Mouse (Mus musculus) hindbrain, embryonic 12.5 days (tissue): ENCODE data around the gene Qrich1. TPM values are rescaled to one million over a fixed set of nuclear protein-coding genes. Genes with fewer than 3 reads are reported as not detected.

ENCODE experiments used
- ATAC-seq: fragments of 200-750 bp; cut with Nextera tagmentation; 2 replicates; pipeline ENCODE4 v1.8.0; 2017; ENCODE audit warnings: moderate TSS enrichment; ENCODE audit not compliant: low FRiP score
- H3K27ac ChIP-seq: fragments of 300-500 bp; sonication (generic); 2 replicates; pipeline ENCODE4 v1.5.1; 2016; ENCODE audit warnings: mild to moderate bottlenecking
- H3K27me3 ChIP-seq: fragments of 300-500 bp; sonication (generic); 2 replicates; pipeline ENCODE4 v1.6.1; 2016; ENCODE audit warnings: mild to moderate bottlenecking
- H3K36me3 ChIP-seq: fragments of 300-500 bp; sonication (generic); 2 replicates; pipeline ENCODE4 v1.6.1; 2016; ENCODE audit warnings: mild to moderate bottlenecking
- H3K4me1 ChIP-seq: fragments of 300-500 bp; sonication (generic); 2 replicates; pipeline ENCODE4 v1.6.1; 2016
- H3K4me2 ChIP-seq: fragments of 300-500 bp; sonication (generic); replicated peaks from 2 replicates; pipeline ENCODE4 v1.6.1; 2016; ENCODE audit warnings: mild to moderate bottlenecking
- H3K4me3 ChIP-seq: fragments of 300-500 bp; sonication (generic); 2 replicates; pipeline ENCODE4 v1.5.1; 2016; ENCODE audit warnings: mild to moderate bottlenecking
- H3K9ac ChIP-seq: fragments of 300-500 bp; sonication (generic); 2 replicates; pipeline ENCODE4 v1.6.1; 2016; ENCODE audit warnings: mild to moderate bottlenecking, moderate library complexity
- H3K9me3 ChIP-seq: fragments of 300-500 bp; sonication (generic); replicated peaks from 2 replicates; pipeline ENCODE4 v1.6.1; 2016; ENCODE audit warnings: mild to moderate bottlenecking
- WGBS: fragments of 180-500 bp; shearing (Covaris S2); methylation state at CpG from one replicate; pipeline ENCODE4 v1.1.7; 2016; 5-methylcytosine and 5-hydroxymethylcytosine counted together
- polyA plus RNA-seq: library from polyadenylated mRNA; unstranded; fragments of >200 nt; fragmentation: Nextera tagmentation; extraction: Ambion mirVana; gene quantifications from 2 replicates; pipeline ENCODE4 v1.2.1, GENCODE M21; 2016

Gene Qrich1
- polyA plus RNA-seq, 1 experiment from 2014 or later = 162 TPM

GRCm38 (mm10) chr9:108485301-108485875 is 31.2 kb upstream of the Qrich1 start:
- H3K9me3 ChIP-seq = no peaks in the 10 kb centered on the region
- no peak for ATAC-seq
- peaks cover 54% of the 10 kb centered on the region for H3K36me3 ChIP-seq
- no peak overlapping the region for H3K27ac ChIP-seq
- no peak overlapping the region for H3K4me2 ChIP-seq
- H3K27me3 ChIP-seq = no peaks in the 10 kb centered on the region
- H3K9ac ChIP-seq = no peak overlapping the region
- no peak overlapping the region for H3K4me3 ChIP-seq
- H3K4me1 ChIP-seq = peaks cover 12% of the 10 kb centered on the region
- WGBS = 94% methylated on average over 19 of the region's 19 CpGs

DNA sequence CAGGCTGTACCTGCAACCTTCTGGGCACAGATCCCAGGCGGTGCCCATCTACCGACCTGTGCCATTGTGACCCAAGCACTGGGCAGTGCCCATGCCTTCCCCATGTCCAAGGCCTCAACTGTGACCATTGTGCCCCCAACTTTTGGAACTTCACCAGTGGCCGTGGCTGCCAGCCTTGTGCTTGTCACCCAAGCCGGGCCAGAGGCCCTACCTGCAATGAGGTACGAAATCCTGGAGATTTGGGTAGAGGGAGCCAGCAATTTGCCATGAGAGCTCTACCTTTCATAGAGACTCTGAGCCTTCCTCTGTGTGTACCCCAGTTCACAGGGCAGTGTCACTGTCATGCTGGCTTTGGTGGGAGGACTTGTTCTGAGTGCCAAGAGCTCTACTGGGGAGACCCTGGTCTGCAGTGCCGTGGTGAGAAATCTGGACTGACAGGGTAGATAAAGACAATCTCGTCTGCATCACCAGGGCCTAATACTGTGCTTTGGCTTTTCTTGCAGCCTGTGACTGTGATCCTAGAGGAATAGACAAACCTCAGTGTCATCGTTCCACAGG is 29.6 kb upstream of the Qrich1 start:
- WGBS = 93% methylated on average over 8 of the region's 8 CpGs
- H3K4me2 ChIP-seq = no peak overlapping the region
- H3K27me3 ChIP-seq = no peaks in the 10 kb centered on the region
- no peak overlapping the region for H3K27ac ChIP-seq
- no peak for ATAC-seq
- peaks cover 19% of the 10 kb centered on the region for H3K4me1 ChIP-seq
- H3K9ac ChIP-seq = no peak overlapping the region
- peaks cover 54% of the 10 kb centered on the region for H3K36me3 ChIP-seq
- H3K4me3 ChIP-seq = no peak overlapping the region
- H3K9me3 ChIP-seq = no peaks in the 10 kb centered on the region

- Histone ChIP-seq H3K9me3 (no peaks in the 10 kb centered on the region), H3K4me2 (no peak overlapping the region), H3K36me3 (peaks cover 60% of the 10 kb centered on the region), H3K9ac (no peak overlapping the region), H3K4me3 (no peak overlapping the region), H3K27me3 (no peaks in the 10 kb centered on the region), H3K27ac (no peak overlapping the region), H3K4me1 (peaks cover 25% of the 10 kb centered on the region)
- WGBS = 97% methylated on average over 17 of the region's 17 CpGs
- ATAC-seq = no peak
Measured at GRCm38 (mm10) chr9:108488403-108488802, 28.2 kb upstream of the Qrich1 start.

- peaks cover 62% of the 10 kb centered on the region for H3K36me3 ChIP-seq
- WGBS = 95% methylated on average over 20 of the region's 20 CpGs
- ATAC-seq = no peak
- no peaks in the 10 kb centered on the region for H3K27me3 ChIP-seq
- no peaks in the 10 kb centered on the region for H3K9me3 ChIP-seq
- H3K4me1 ChIP-seq = peaks cover 25% of the 10 kb centered on the region
- H3K9ac ChIP-seq = no peak overlapping the region
- H3K4me2 ChIP-seq = no peak overlapping the region
- no peak overlapping the region for H3K4me3 ChIP-seq
- peak overlapping the region; percentile 95; the same call in 1 of the 2 replicates for H3K27ac ChIP-seq
Measured at GRCm38 (mm10) chr9:108489215-108489614, 27.4 kb upstream of the Qrich1 start.

GRCm38 (mm10) chr9:108489702-108490558 is 26.7 kb upstream of the Qrich1 start:
- ATAC-seq = peak; percentile 73; the same call in 1 of the 2 replicates
- no peaks in the 10 kb centered on the region for H3K9me3 ChIP-seq
- peaks cover 65% of the 10 kb centered on the region for H3K36me3 ChIP-seq
- no peaks in the 10 kb centered on the region for H3K27me3 ChIP-seq
- peak overlapping the region; percentile 97 for H3K9ac ChIP-seq
- peak overlapping the region; percentile 91 for H3K4me2 ChIP-seq
- 68% methylated on average over 26 of the region's 26 CpGs for WGBS
- peak overlapping the region; percentile 97 for H3K4me3 ChIP-seq
- H3K4me1 ChIP-seq = peaks cover 25% of the 10 kb centered on the region
- peak overlapping the region; percentile 95 for H3K27ac ChIP-seq

DNA sequence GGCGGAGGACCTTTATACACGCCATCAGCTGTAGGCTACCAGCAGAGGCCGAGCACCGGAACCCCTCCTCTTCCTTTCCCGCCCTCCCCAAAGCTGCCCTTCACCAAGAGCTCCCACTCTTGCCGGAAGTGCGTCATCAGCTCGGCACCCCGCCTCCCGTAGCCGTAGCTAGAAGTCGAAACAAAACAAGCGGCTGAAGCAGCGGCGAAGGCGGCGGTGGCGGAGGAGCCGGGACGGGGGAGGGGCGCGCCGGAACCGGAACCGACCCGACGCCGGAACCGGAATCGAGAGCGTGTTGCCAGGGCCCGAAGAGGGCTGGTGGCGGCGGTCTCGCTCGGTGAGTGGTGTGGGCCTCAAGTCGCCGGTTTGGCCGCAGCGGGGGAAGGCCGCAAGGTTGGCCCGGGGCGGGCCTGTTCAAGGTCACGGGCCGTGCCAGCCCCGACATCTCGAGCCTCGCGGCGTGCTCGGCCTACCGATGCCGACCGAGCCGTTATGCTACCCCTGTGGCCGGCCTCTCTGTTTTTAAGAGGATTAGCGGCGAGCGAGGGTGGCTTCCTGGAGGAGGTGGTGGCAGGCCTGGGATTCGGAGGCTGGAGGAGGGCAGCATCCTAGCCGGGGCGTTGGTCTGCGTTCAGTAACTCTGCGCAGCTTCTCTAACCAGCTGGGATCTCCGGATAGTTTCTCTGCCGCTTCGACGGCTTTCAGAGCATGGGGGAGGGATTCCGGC is 25.9 kb upstream of the Qrich1 start, which contains the start of gene Usp19:
Gene Usp19, plus strand, starts transcription at position 44 of the 727 bp plus-strand sequence.
- H3K4me1 ChIP-seq = peaks cover 25% of the 10 kb centered on the region
- H3K36me3 ChIP-seq = peaks cover 65% of the 10 kb centered on the region
- H3K4me3 ChIP-seq = peak within 1 kb of the TSS; percentile 97
- peak; percentile 97 for ATAC-seq
- WGBS = under 1% methylated on average over 69 of the region's 69 CpGs
- H3K4me2 ChIP-seq = peak within 1 kb of the TSS; percentile 91
- H3K9me3 ChIP-seq = no peaks in the 10 kb centered on the region
- peak within 1 kb of the TSS; percentile 97 for H3K9ac ChIP-seq
- H3K27ac ChIP-seq = peak within 1 kb of the TSS; percentile 95
- no peaks in the 10 kb centered on the region for H3K27me3 ChIP-seq

DNA sequence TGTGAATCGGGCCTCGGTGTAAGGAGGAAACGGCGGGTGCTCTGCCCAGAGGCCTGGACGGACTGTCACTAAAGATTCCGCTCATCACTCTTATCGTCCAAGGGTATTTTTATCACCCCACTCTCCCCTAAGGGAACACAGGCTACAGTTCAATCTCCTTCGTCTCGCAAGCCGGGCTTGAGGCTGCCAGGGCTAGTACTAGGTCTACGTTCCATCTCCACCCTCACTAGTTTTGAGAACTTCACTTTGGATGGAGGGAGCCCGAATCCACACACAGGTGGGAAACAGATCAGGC is 25.4 kb upstream of the Qrich1 start:
- Histone ChIP-seq H3K4me2 (peak overlapping the region; percentile 91), H3K4me3 (peak overlapping the region; percentile 97), H3K27me3 (no peaks in the 10 kb centered on the region), H3K4me1 (peaks cover 25% of the 10 kb centered on the region), H3K36me3 (peaks cover 65% of the 10 kb centered on the region), H3K27ac (peak overlapping the region; percentile 95), H3K9me3 (no peaks in the 10 kb centered on the region), H3K9ac (peak overlapping the region; percentile 97)
- no peak for ATAC-seq
- WGBS = 13% methylated on average over 12 of the region's 12 CpGs

DNA sequence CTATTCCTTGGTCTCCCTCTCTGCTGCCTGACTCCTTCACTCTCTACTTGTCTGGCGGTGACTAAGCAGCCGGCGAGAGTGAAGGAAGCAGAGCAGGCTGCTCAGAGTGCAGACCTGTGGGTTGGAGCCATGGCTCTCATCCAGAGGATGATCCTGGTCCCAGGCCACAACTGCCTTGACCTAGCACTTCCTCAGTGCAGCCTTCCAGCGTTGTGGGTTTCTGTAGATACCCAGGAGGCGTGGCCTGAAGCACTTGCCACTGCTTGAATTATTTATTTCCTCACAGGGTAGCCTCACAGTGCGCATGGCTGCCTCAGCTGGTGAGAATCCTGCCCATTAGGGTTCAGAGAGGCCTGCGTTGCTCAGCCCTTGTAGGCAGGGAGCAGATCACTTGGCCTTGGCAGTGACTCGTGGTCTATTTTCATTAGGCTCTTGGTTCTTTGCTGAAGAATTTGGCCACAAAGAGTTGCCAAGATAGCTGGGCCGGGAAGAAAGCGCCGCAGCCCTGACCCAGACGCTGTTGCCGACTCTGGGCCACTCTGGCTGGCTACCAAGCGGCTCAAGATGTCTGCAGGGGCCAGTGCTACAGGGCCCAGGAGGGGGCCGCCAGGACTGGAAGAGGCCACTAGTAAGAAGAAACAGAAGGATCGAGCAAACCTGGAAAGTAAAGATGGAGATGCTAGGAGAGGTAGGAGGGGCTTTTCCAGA is 24.4 kb upstream of the Qrich1 start:
- Histone ChIP-seq H3K27ac (no peak overlapping the region), H3K4me1 (peaks cover 25% of the 10 kb centered on the region), H3K4me3 (peak overlapping the region; percentile 97), H3K4me2 (peak overlapping the region; percentile 91), H3K9me3 (no peaks in the 10 kb centered on the region), H3K27me3 (no peaks in the 10 kb centered on the region), H3K36me3 (peaks cover 65% of the 10 kb centered on the region), H3K9ac (peak overlapping the region; percentile 97)
- ATAC-seq = no peak
- WGBS = 88% methylated on average over 16 of the region's 16 CpGs

DNA sequence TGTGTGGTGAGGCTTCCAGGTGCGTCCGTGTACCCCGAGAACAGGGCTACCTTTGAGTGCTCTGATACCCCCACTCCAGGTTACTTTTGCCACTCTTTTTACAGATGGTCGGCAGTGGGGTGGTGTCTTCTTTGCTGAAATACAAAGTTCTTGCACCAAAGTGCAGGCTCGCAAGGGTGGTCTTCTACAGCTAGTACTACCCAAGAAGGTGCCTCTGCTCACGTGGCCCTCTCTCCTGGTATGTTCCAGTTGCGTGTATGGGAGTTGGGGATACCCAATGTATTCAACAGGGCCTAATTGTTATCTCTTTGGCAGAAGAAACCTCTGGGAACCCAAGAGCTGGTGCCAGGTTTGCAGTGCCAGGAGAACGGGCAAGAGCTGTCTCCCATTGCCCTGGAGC is 23.4 kb upstream of the Qrich1 start:
- no peak overlapping the region for H3K27ac ChIP-seq

DNA sequence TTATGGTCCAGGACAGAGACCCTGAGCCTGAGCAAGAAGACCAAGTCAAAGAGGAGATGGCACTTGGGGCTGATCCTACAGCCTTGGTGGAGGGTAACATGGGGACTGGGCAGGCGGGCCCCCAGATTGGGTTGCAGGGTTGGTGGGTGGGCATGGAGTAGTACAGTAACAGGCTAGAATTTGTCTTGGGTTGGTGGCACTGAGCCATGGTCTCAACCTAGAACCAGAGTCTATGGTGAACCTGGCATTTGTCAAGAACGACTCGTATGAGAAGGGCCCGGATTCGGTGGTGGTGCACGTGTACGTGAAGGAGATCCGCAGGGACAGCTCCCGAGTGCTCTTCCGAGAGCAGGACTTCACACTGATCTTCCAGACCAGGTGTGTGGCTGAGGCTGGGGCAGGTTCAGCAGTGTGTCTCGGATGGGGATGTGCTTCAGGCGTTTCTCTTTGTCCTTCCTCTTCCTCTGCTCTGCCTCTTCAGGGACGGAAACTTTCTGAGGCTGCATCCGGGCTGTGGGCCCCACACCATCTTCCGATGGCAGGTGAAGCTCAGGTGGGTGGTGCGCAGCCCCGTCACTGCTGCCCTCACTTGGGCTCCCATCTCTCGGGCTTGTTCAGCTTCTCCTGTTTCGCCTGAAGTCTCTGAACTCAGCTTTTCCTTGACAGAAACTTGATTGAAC is 22.3 kb upstream of the Qrich1 start:
- no peak overlapping the region for H3K9ac ChIP-seq
- H3K27ac ChIP-seq = no peak overlapping the region
- H3K36me3 ChIP-seq = peaks cover 69% of the 10 kb centered on the region
- no peaks in the 10 kb centered on the region for H3K9me3 ChIP-seq
- peaks cover 25% of the 10 kb centered on the region for H3K4me1 ChIP-seq
- H3K4me2 ChIP-seq = no peak overlapping the region
- H3K27me3 ChIP-seq = no peaks in the 10 kb centered on the region
- H3K4me3 ChIP-seq = no peak overlapping the region
- 95% methylated on average over 19 of the region's 19 CpGs for WGBS
- ATAC-seq = no peak

More for the DNA sequence above, 23.4 kb upstream of the Qrich1 start:
- no peak overlapping the region for H3K4me3 ChIP-seq
- H3K27me3 ChIP-seq = no peaks in the 10 kb centered on the region
- no peak for ATAC-seq
- no peak overlapping the region for H3K9ac ChIP-seq
- H3K4me1 ChIP-seq = peaks cover 25% of the 10 kb centered on the region
- no peak overlapping the region for H3K4me2 ChIP-seq
- 97% methylated on average over 8 of the region's 8 CpGs for WGBS
- H3K9me3 ChIP-seq = no peaks in the 10 kb centered on the region
- peaks cover 68% of the 10 kb centered on the region for H3K36me3 ChIP-seq

GRCm38 (mm10) chr9:108494905-108495304 is 21.7 kb upstream of the Qrich1 start:
- Histone ChIP-seq H3K36me3 (peaks cover 75% of the 10 kb centered on the region), H3K27ac (no peak overlapping the region), H3K9me3 (no peaks in the 10 kb centered on the region), H3K9ac (no peak overlapping the region), H3K4me3 (no peak overlapping the region), H3K4me1 (peaks cover 20% of the 10 kb centered on the region), H3K27me3 (no peaks in the 10 kb centered on the region), H3K4me2 (no peak overlapping the region)
- 89% methylated on average over 10 of the region's 10 CpGs for WGBS
- ATAC-seq = no peak
